Mouse (Mus musculus) lung, postnatal 0 days (tissue): ENCODE measurements around the gene Rab5c. TPM values are rescaled to one million over a fixed set of nuclear protein-coding genes. Genes with fewer than 3 reads are reported as not detected.

Source experiments
- ATAC-seq: fragments of 200-750 bp; cut with Nextera tagmentation; 2 replicates; pipeline ENCODE4 v1.8.0; 2017; ENCODE audit warnings: moderate library complexity
- DNase-seq: peaks from one replicate; pipeline ENCODE4 v3.0.0-alpha.2; 2016; ENCODE audit warnings: low spot score
- H3K27ac ChIP-seq: fragments of 300-500 bp; sonication (generic); 2 replicates; pipeline ENCODE4 v1.5.1; 2014; ENCODE audit warnings: antibody characterized with exemption, mild to moderate bottlenecking, low read length, mixed read lengths
- H3K27me3 ChIP-seq: fragments of 300-500 bp; sonication (generic); replicated peaks from 2 replicates; pipeline ENCODE4 v1.6.1; 2014; ENCODE audit warnings: low read length, mixed read lengths; ENCODE audit not compliant: insufficient read depth
- H3K36me3 ChIP-seq: fragments of 300-500 bp; sonication (generic); 2 replicates; pipeline ENCODE4 v1.6.1; 2014; ENCODE audit warnings: low read length, mixed read lengths; ENCODE audit not compliant: insufficient read depth
- H3K4me1 ChIP-seq: fragments of 300-500 bp; sonication (generic); 2 replicates; pipeline ENCODE4 v1.6.1; 2014; ENCODE audit warnings: antibody characterized with exemption, low read depth, low read length, mixed read lengths; ENCODE audit not compliant: insufficient read depth
- H3K4me2 ChIP-seq: fragments of 300-500 bp; sonication (generic); replicated peaks from 2 replicates; pipeline ENCODE4 v1.6.1; 2014; ENCODE audit warnings: low read depth, mild to moderate bottlenecking, low read length, moderate library complexity, mixed read lengths
- H3K4me3 ChIP-seq: fragments of 300-500 bp; sonication (generic); 2 replicates; pipeline ENCODE4 v1.5.1; 2014; ENCODE audit warnings: low read depth, low read length
- H3K9ac ChIP-seq: fragments of 300-500 bp; sonication (generic); replicated peaks from 2 replicates; pipeline ENCODE4 v1.6.1; 2014; ENCODE audit warnings: low read depth, mild to moderate bottlenecking
- H3K9me3 ChIP-seq: fragments of 300-500 bp; sonication (generic); 2 replicates; pipeline ENCODE4 v1.6.1; 2016; ENCODE audit warnings: low read length, mixed read lengths
- CTCF ChIP-seq: IDR thresholded peaks from 2 replicates; pipeline ENCODE4 v1.5.1; 2016; ENCODE audit warnings: antibody characterized with exemption, mild to moderate bottlenecking
- EP300 ChIP-seq: IDR thresholded peaks from 2 replicates; pipeline ENCODE4 v1.6.1; 2016; ENCODE audit warnings: antibody characterized with exemption, mild to moderate bottlenecking, control low read depth
- WGBS: fragments of 180-500 bp; shearing (Covaris S2); extraction: QIAGEN DNeasy Blood & Tissue Kit; methylation state at CpG from one replicate; pipeline ENCODE4 v1.1.7; 2014; 5-methylcytosine and 5-hydroxymethylcytosine counted together
- polyA plus RNA-seq: library from polyadenylated mRNA; unstranded; fragments of >200 nt; fragmentation: Nextera tagmentation; extraction: Ambion mirVana; gene quantifications from 2 replicates; pipeline ENCODE4 v1.2.1, GENCODE M21; 2015

Rab5c gene
- 25.3 and 30.4 TPM in 2 replicates for polyA plus RNA-seq

GRCm38 (mm10) chr11:100738066-100738604 lies at the start of gene Rab5c:
Gene Rab5c (minus strand): TSS chr11:100738215.
- peak within 1 kb of the TSS; percentile 85 for H3K27ac ChIP-seq
- peak; percentile 100 for DNase-seq

DNA sequence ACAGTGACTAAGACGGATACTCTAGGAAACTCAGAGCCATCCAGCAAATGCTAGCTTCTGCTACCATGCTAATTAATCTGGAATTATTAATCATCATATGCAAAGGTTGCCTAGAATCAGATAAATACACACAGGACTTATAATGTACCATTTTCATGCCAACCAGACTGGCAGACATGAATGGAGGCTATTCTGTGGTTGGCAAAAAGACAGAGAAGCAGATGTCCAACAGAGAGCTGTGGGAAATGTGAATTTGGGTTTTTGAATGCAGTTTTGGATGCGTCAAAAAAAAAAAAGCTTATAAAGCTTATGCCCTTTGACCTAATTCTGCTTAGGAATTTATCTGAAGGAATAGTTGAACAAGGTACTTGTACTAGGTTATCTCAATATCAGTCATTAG lies 47.8 kb upstream of the Rab5c start:
- 94% methylated on average over 2 of the region's 2 CpGs for WGBS

More at GRCm38 (mm10) chr11:100738066-100738604, at the start of gene Rab5c:
- WGBS, result under 1% methylated on average over 39 of the region's 39 CpGs
- Histone ChIP-seq H3K4me2 (peak within 1 kb of the TSS; percentile 73), H3K4me1 (peaks cover 16% of the 10 kb centered on the region), H3K27me3 (no peaks in the 10 kb centered on the region), H3K9ac (peak within 1 kb of the TSS; percentile 99), H3K9me3 (no peaks in the 10 kb centered on the region), H3K36me3 (no peaks in the 10 kb centered on the region), H3K4me3 (peak within 1 kb of the TSS; percentile 97)
- peak; percentile 99 for ATAC-seq
- no peak for TF ChIP-seq EP300

DNA sequence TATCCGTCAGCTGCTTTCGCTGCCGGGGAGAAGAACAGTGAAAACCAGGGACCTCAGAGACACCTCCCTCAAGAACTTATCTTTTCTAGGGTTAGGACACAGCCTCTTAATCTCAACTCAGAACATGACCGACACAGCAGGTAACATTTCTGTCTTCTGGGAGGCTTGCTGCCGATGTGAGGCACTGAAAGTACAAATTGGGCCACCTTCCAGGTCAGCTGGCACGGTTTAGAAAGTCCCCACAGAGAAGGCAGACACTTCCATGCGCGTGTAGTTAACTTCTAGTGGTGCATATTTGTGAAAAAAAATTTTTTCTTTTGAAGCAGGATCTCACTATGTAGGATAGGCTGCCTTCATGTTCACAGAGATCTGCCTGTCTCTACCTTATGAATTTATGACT lies 46.3 kb upstream of the Rab5c start:
- no peak for ATAC-seq
- Histone ChIP-seq H3K4me2 (no peak overlapping the region), H3K36me3 (peaks cover 46% of the 10 kb centered on the region), H3K9ac (no peak overlapping the region), H3K4me3 (no peak overlapping the region), H3K4me1 (no peaks in the 10 kb centered on the region), H3K27ac (no peak overlapping the region), H3K9me3 (no peaks in the 10 kb centered on the region), H3K27me3 (no peaks in the 10 kb centered on the region)
- DNase-seq, result no peak
- WGBS, result 81% methylated on average over 8 of the region's 8 CpGs
- TF ChIP-seq EP300 (no peak), CTCF (no peak)

More for the DNA sequence above, 47.8 kb upstream of the Rab5c start:
- H3K9me3 ChIP-seq, result no peaks in the 10 kb centered on the region
- H3K27me3 ChIP-seq, result no peaks in the 10 kb centered on the region
- H3K4me2 ChIP-seq, result no peak overlapping the region
- TF ChIP-seq EP300 (no peak), CTCF (no peak)
- H3K4me1 ChIP-seq, result no peaks in the 10 kb centered on the region
- peaks cover 45% of the 10 kb centered on the region for H3K36me3 ChIP-seq
- no peak overlapping the region for H3K4me3 ChIP-seq
- no peak overlapping the region for H3K27ac ChIP-seq
- DNase-seq (no peak), ATAC-seq (no peak)
- no peak overlapping the region for H3K9ac ChIP-seq

- H3K9ac ChIP-seq, result no peak overlapping the region
- no peak overlapping the region for H3K4me2 ChIP-seq
- no peak for TF ChIP-seq CTCF
- TF ChIP-seq EP300, result no peak
- WGBS, result 81% methylated on average over 13 of the region's 13 CpGs
- DNase-seq (no peak), ATAC-seq (no peak)
- H3K4me1 ChIP-seq, result no peaks in the 10 kb centered on the region
- H3K36me3 ChIP-seq, result peaks cover 35% of the 10 kb centered on the region
- H3K9me3 ChIP-seq, result no peaks in the 10 kb centered on the region
- H3K4me3 ChIP-seq, result no peak overlapping the region
- no peak overlapping the region for H3K27ac ChIP-seq
- H3K27me3 ChIP-seq, result no peaks in the 10 kb centered on the region
Measured at GRCm38 (mm10) chr11:100782568-100782967, 44.6 kb upstream of the Rab5c start.

GRCm38 (mm10) chr11:100781763-100782475 lies 43.9 kb upstream of the Rab5c start:
- H3K4me2 ChIP-seq, result no peak overlapping the region; the same call in 1 of the 2 replicates
- H3K9ac ChIP-seq, result 0 out of 2 replicates have a peak overlapping the region, but pooled peaks have one; percentile 23
- no peaks in the 10 kb centered on the region for H3K27me3 ChIP-seq
- 0 out of 2 replicates have a peak overlapping the region, but pooled peaks have one; percentile 32 for H3K27ac ChIP-seq
- DNase-seq (peak; percentile 78), ATAC-seq (peak; percentile 96)
- H3K9me3 ChIP-seq, result no peaks in the 10 kb centered on the region
- peaks cover 33% of the 10 kb centered on the region for H3K36me3 ChIP-seq
- WGBS, result 68% methylated on average over 15 of the region's 15 CpGs
- no peak overlapping the region for H3K4me3 ChIP-seq
- TF ChIP-seq CTCF, result no peak
- TF ChIP-seq EP300, result no peak
- no peaks in the 10 kb centered on the region for H3K4me1 ChIP-seq

- H3K27ac ChIP-seq, result no peak overlapping the region
- H3K27me3 ChIP-seq, result no peaks in the 10 kb centered on the region
- TF ChIP-seq CTCF, result no peak
- no peak for TF ChIP-seq EP300
- no peaks in the 10 kb centered on the region for H3K4me1 ChIP-seq
- no peak overlapping the region for H3K4me3 ChIP-seq
- DNase-seq (no peak), ATAC-seq (no peak)
- WGBS, result 73% methylated on average over 8 of the region's 8 CpGs
- H3K36me3 ChIP-seq, result peaks cover 33% of the 10 kb centered on the region
- H3K9ac ChIP-seq, result no peak overlapping the region
- no peaks in the 10 kb centered on the region for H3K9me3 ChIP-seq
- no peak overlapping the region for H3K4me2 ChIP-seq
Measured at GRCm38 (mm10) chr11:100780247-100780646, 42.2 kb upstream of the Rab5c start.
